Mouse (Mus musculus): ENCODE data around the gene Ndc80. TPM values are rescaled to one million over a fixed set of nuclear protein-coding genes. Genes with fewer than 3 reads are reported as not detected.
"Not testable (repeated sequence)": the region's sequence is repeated elsewhere in the genome, so short reads cannot be mapped to it uniquely, and the experiment has no call there.

The Ndc80 gene
- total RNA-seq, 1 experiment from 2014 or later = 27.2 TPM

GRCm38 (mm10) chr17:71484711-71485110, 41.9 kb downstream of the Ndc80 start:
- no peak for ATAC-seq (replicated peaks; ENCODE audit: insufficient number of reproducible peaks, low FRiP score, low TSS enrichment, poor library complexity, severe bottlenecking)

- ATAC-seq (replicated peaks; ENCODE audit: insufficient number of reproducible peaks, low FRiP score, low TSS enrichment, poor library complexity, severe bottlenecking) = peak; percentile 80
These were observed 43.1 kb downstream of the Ndc80 start for GRCm38 (mm10) chr17:71483418-71484060.

GRCm38 (mm10) chr17:71479381-71479901, 47.2 kb downstream of the Ndc80 start:
- 0 out of 2 replicates have a peak, but pooled peaks have one; percentile 30 for ATAC-seq (replicated peaks; ENCODE audit: insufficient number of reproducible peaks, low FRiP score, low TSS enrichment, poor library complexity, severe bottlenecking)

- ATAC-seq (replicated peaks; ENCODE audit: insufficient number of reproducible peaks, low FRiP score, low TSS enrichment, poor library complexity, severe bottlenecking) = no peak
These were observed 49.2 kb downstream of the Ndc80 start for GRCm38 (mm10) chr17:71477481-71477880.

- no peak for ATAC-seq (replicated peaks; ENCODE audit: insufficient number of reproducible peaks, low FRiP score, low TSS enrichment, poor library complexity, severe bottlenecking)
These were observed 50.2 kb downstream of the Ndc80 start for GRCm38 (mm10) chr17:71476346-71477020.

GRCm38 (mm10) chr17:71475705-71476089, 51.0 kb downstream of the Ndc80 start:
- ATAC-seq (replicated peaks; ENCODE audit: insufficient number of reproducible peaks, low FRiP score, low TSS enrichment, poor library complexity, severe bottlenecking) = peak; percentile 33; the same call in 1 of the 2 replicates

GRCm38 (mm10) chr17:71474762-71475704, 51.6 kb downstream of the Ndc80 start, which contains the start of gene Smchd1:
TSS of gene Smchd1 (minus strand) at chr17:71475343.
- ATAC-seq (replicated peaks; ENCODE audit: insufficient number of reproducible peaks, low FRiP score, low TSS enrichment, poor library complexity, severe bottlenecking) = peak; percentile 87

GRCm38 (mm10) chr17:71474128-71474527, 52.5 kb downstream of the Ndc80 start:
- ATAC-seq (replicated peaks; ENCODE audit: insufficient number of reproducible peaks, low FRiP score, low TSS enrichment, poor library complexity, severe bottlenecking) = no peak

- no peak for ATAC-seq (replicated peaks; ENCODE audit: insufficient number of reproducible peaks, low FRiP score, low TSS enrichment, poor library complexity, severe bottlenecking)
These were observed 55.4 kb downstream of the Ndc80 start for GRCm38 (mm10) chr17:71471261-71471660.

- ATAC-seq (replicated peaks; ENCODE audit: insufficient number of reproducible peaks, low FRiP score, low TSS enrichment, poor library complexity, severe bottlenecking) = no peak
These were observed 66.3 kb downstream of the Ndc80 start for GRCm38 (mm10) chr17:71460312-71460711.

GRCm38 (mm10) chr17:71459818-71460217, 66.8 kb downstream of the Ndc80 start, which contains the start of gene Gm4707:
TSS of gene Gm4707 (minus strand) at chr17:71459918.
- no peak for ATAC-seq (replicated peaks; ENCODE audit: insufficient number of reproducible peaks, low FRiP score, low TSS enrichment, poor library complexity, severe bottlenecking)

GRCm38 (mm10) chr17:71457361-71457760, 69.3 kb downstream of the Ndc80 start:
- not testable (repeated sequence) for ATAC-seq (replicated peaks; ENCODE audit: insufficient number of reproducible peaks, low FRiP score, low TSS enrichment, poor library complexity, severe bottlenecking)

Other genes with a start within 250 kb of the Ndc80 start
- gene Emilin2, start 214.9 kb downstream of the Ndc80 start, total RNA-seq (2017) = 184 to 329 TPM (median 319 TPM) in 3 replicates
- 11.7 to 54.1 TPM (median 17.0 TPM) in 3 replicates for gene Gm4707, start 66.9 kb downstream of the Ndc80 start, total RNA-seq (2017)
- 196 to 255 TPM (median 202 TPM) in 3 replicates for gene Smchd1, start 51.5 kb downstream of the Ndc80 start, total RNA-seq (2017)
- 1.4 TPM in 1 of 3 replicates, not detected in the others for gene Spdya, start 25.2 kb upstream of the Ndc80 start, total RNA-seq (2017)
- 148 to 191 TPM (median 165 TPM) in 3 replicates for gene Wdr43, start 89.0 kb upstream of the Ndc80 start, total RNA-seq (2017)
- not detected in 3 replicates for gene Togaram2, start 146.4 kb upstream of the Ndc80 start, total RNA-seq (2017)
- not detected in 3 replicates for gene Pcare, start 226.0 kb upstream of the Ndc80 start, total RNA-seq (2017)
- gene Clip4, start 241.6 kb upstream of the Ndc80 start, total RNA-seq (2017) = 3.0 to 6.8 TPM (median 5.3 TPM) in 3 replicates